Mouse (Mus musculus) heart, postnatal 10 days (tissue): Measurements from ENCODE around the gene Ptgis. TPM values are rescaled to one million over a fixed set of nuclear protein-coding genes. Genes with fewer than 3 reads are reported as not detected.
A peak's percentile ranks its signal among the peaks of the same experiment; 100 is the strongest.

Experiments
- DNase-seq, 2 experiments: peaks; one replicate each; pipeline ENCODE4 v3.0.0; 2021
- intact Hi-C: fragments of 180-260 bp; cut with DNase I; formaldehyde crosslinking; loops from one replicate; pipeline ENCODE4 v1.15.1; 2025
- total RNA-seq, 2 experiments: library from RNA; stranded (reverse); gene quantifications; 2 replicates each; pipeline ENCODE4 v1.2.3; 2021

Gene Ptgis
- total RNA-seq, 2 experiments from 2014 or later = 35.8 to 39.7 TPM

DNA sequence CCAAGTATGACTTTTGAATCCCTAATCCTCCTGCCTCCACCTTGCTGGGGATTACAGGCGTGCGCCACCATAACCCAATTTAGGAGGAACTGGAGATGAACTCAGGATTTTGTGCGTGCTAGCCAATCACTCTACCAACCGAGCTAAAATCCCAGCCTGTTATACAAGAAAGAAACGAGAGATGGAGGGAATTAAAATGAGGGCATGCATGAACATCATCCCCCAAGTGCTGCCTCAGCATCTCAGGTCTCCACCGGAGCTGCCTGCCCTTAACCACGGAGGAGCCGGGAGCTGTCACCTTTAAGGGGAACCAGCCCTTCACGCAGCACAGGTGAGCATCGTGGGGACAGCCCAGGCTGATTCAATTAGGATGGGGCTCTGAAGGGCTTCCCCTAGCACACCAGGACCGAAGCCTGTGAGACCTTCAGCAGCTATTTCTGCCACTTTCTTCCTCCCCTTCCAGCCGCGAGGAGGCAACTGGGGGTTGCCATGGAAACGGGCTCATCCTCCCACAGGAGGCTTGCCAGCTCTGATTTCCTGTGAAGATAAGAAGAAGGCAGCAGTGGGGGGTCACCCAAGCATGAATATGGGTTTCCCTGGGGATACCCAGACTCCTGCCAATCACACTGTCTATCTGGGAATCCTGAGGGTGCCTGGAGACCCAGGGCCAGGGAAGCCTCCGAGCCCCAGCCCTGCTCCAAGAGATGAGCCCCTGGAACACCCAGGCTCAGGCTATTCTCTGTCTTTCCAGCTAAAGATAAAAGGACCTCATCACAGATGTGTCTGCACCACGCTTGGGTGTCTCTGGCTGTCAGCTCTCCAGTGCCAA lies 38.7 kb downstream of the Ptgis start:
- DNase-seq = no peak
- intact Hi-C loops = no loop called here

DNA sequence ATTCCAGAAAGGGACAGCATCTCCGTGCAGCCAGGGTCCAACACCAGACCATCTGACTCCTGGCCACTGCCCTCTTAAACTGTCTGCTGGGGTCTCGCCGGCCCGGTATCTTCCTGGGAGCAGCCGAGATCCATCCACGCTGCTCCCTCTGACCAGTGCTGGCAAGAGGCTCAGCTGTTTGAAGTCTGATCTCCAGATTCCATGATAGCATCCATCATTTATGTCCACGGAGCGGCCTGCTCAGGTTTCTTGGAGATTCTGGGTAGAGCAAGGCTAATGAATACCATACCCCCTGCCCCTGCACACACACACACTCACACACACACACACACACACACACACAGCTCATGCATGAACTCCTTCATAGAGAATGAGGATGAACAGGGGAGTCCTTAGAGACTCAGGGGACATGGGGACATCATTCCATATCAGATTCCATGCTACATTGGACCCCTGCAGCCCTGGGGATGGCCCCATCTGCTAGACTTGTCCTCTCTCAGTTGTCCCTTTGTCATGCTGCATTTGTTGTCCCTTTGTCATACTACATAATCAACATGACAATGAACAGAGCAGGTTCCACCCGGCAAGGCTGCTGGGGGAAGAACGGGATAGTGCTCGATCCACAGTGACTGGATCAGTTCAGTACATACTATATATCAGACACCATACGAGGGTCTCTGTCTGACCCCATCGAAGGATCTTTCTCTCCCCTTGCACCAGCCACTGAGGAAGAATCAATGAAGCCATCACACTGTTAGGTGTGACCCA lies 41.6 kb downstream of the Ptgis start:
- DNase-seq = peak in 1 of 2 experiments; percentile 7
- intact Hi-C loops = no loop called here

DNA sequence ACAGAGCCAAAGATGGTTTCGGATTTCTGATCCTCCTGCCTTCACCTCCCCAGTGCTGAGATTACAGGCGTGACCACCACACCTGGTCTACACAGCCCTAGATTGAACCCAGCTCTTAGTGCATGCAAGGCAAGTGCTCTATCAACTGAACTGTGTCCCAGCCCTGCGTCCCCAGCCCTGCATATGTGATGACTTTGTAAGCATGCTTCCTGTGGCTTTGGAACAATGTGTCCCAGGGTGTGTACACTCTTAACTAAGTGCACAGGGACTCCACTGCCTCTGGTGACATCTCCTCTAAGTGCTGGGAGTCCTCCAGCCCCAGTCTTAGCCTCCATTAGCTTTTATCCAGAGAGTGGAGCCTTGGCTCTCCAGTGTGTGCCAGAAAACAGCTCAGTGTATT lies 47.0 kb downstream of the Ptgis start:
- intact Hi-C loops = no loop called here
- peak in 1 of 2 experiments; percentile 9 for DNase-seq

DNA sequence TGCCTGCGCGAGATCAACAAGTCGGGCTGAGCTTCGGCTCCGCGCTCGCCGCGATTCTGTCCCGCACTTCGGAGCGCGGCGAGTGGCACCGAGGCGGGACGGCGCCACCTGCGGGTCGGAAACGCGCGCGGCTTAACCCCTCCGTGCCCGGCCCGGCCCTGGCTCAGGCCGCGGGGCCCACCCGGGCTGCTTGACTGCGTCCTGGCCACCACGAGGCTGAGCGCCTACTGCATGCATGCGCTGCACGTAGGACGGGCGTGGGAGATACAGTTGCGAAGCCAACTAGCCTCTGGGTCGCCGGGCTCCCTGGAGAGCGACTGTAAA lies 50.4 kb downstream of the Ptgis start, which contains the start of gene Kcnb1:
Gene Kcnb1 (minus strand): TSS at position 80 of the 324 bp plus-strand sequence.
- intact Hi-C loops = loop anchor here (1.0 to 2.0 kb wide), 2 partner anchors 78 to 117 kb away; no protein-coding TSS in a partner anchor
- DNase-seq = peak; percentile 87 to 89

DNA sequence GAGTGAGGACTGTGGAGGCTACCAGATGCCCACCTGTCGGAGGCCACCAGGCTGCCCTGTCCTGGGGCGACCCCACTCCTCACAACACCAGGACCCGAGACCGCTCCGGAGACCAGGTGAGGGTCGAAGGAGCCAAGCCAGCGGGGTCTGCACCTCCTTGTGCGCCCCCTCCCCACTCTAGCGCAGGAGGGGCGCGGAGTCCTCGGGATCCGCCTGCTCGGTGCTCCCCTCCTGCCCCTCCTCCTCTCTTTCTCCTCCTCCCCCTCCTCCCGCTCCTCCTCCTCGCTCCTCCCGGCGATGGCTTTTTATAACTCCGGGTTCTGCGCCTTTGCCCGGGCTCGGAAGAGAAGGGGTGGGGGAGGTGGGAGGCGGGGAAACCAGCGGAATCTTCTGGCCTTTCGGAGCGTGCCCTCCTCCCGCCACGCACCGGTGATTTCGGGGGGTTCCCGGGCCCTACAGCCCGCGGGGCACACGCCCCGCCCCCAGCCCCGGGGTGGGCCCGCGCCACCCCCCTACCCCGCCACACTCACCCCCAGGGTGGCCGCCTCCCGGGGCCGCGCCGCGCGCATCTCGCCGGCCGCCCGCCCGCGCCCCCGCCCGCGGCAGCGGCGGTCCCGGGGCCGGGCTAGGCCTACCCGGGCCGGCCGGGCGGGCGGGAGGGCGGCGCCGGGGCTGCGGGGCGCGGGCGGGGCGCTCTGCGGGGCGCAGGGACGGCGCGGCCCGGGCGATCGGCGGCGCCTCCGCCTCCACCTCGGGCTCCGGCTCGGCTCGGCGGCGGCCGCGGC lies 50.9 kb downstream of the Ptgis start:
- DNase-seq = peak; percentile 63 to 71
- intact Hi-C loops = loop anchor here (1.0 to 2.0 kb wide), 2 partner anchors 77 to 117 kb away; no protein-coding TSS in a partner anchor

DNA sequence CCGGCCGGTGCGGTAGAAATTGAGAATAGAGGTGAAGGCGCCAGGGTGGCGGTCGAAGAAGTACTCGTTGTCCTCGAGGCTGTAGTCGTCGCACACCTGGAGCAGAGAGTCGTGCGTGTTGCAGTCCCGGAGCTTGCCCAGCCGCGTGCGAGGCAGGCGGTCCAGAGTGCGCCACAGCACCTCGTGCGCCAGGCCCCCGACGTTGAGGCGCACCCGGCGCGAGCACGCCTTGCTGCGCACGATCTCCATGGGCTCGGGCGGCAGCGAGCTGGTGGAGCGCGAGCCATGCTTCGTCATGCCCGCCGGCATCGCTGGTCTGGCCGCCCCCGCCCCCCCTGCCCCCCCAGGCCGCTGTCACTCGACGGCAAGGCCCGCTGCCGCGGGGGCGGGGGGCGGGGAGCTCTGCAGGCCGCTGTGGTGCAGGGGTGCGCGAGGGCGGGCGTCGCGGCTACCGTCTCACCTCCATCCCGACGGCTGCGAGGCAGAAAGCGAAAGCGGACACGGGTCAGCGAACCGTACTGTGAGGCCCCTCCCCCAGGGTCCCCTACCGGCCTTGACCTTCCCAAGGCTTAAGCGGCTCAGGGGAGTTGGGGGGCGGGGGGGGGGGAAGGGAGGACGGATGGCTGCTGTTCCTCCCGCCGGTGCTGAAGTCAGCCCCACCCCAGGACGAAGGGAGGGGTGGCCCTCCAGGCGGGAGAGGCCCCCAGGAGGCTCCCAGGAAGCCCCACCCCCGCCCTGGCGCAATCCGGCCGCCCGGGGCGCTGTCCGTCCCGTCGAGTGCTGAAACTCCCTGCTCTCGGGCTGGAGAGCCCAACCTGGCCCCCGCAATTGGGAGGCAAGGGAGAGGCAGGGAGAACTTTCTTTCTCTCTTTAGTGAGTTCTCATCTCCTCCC lies 51.8 kb downstream of the Ptgis start:
- intact Hi-C loops = no loop called here
- peak; percentile 93 to 94 for DNase-seq

DNA sequence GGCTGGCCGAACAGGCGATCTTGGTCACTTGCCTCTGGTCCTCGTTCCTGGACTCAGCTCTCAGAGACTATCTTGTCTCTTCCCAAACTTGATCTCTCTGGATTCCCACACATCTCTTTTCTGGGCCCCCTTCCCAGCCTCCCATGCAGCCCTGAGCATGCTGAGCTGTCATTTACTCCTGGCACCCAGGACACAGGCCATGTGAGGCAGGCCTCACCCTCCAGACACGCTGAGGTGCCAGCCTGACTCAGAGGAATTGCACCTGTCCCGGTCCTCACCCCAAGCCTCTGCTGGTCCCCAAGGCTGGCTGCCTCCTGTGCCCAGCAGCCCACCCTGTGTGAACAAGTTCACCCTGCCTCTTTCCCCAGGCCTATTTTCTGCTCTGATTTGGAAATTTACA lies 53.3 kb downstream of the Ptgis start:
- no peak for DNase-seq
- intact Hi-C loops = no loop called here

DNA sequence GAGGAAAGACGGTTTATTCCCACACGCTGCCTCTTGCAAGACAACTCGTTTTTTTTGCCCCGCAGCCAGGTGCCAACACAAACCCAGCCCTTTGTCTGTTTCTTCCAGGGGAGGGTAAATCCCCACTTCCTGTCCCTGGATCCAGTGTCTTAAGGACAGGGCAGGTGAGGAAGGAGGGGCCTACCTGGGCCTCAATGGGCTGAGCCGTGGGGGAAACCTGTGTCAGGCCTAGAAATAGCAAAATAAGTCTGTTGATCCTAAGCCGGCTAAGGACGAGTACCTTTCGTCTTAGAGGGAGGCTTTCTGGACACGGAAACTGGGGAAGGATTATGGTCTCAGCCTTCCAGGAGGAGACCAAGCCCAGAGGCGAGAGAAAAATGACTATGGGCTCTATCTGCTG lies 53.9 kb downstream of the Ptgis start:
- no peak for DNase-seq
- intact Hi-C loops = no loop called here

DNA sequence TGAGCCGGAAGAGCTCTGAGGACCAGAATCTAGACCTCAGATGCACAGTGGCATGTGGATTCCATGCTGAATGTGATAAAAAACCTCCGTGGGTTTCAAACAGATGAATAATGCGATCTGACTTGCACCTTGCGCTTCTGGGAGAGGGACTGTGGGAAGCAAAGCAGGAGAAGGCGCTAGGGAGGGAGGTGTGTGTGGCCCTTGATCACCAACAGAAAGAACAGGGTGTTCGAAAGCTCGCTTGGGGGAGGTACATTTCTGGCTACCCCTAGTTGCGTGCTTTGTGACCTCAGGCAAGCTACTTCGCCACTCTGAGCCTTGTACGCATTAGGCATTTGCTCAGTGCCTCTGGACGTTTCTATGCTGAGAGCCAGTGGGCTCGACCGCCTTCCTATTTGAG lies 54.4 kb downstream of the Ptgis start:
- intact Hi-C loops = no loop called here

DNA sequence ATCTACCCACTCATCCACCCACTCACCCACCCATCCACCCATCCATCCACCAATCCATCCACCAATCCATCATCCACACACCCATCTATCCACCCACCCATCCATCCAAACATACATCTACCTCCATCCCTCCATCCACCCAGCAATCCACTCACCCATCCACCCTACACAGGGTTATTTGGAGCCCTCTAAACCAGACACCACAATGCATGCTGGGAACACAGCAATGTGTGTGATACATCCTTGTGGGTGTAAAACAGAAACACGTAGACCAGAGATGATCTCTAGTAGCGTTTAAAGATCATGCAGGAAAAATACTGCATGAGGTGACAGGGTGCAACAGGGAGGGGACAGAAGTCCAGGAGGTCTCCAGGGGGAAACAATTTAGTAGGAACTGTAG lies 55.0 kb downstream of the Ptgis start:
- intact Hi-C loops = no loop called here
- no peak for DNase-seq

More for the DNA sequence above, 54.4 kb downstream of the Ptgis start:
- no peak for DNase-seq

DNA sequence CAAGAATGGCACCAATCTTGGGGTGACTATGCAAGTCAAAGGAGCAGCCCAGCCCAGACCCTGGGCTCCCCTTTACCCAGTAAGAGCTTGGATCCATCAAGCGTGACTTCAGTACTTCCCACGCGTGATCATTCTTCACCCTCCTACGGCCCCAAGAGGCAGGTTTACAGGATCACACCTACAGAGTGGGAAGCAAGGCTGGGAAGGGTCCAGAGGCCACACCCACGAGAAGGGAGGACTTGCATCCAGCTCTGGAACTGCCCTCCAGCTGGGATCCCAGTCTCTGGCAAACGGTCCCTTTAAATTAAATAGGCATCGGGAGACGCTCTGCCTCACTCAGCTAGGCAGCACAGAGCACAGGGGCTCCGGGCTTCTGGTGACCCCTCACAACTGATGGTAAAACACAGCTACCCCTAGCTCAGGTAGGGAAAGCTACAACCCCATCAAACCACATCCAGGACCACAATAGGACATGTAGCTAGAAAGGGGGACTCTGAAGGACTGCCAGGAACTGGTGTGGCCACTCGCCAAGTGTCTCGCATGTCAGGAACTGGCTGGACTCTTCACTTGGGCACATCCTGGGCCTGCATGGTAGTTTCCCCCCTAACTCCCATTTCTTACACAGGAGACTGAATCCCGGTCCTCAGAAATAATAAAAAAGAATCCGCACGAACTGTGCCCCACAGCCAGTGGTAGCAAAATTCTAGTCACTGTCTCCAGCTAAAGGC lies 58.6 kb downstream of the Ptgis start:
- no peak for DNase-seq
- intact Hi-C loops = no loop called here

DNA sequence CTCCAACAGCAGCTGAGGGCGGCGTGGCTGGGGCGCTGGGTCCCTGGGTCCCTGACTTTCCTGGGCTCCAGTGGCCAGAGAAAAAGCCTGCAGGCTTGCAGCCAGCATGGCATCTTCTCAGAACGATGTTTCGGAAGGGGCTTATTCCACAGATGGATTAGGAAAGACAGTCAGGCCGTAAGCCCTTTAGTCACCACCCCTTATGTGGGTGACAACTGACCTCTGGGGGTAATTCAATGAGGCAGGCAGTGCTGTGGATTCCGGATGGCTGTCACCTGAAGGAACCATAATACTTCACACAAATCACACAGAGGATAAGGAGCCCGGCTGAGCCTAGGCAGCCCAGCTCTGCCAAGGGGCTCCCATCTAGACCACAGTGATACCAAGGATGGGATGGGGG lies 59.3 kb downstream of the Ptgis start:
- no peak for DNase-seq
- intact Hi-C loops = no loop called here

DNA sequence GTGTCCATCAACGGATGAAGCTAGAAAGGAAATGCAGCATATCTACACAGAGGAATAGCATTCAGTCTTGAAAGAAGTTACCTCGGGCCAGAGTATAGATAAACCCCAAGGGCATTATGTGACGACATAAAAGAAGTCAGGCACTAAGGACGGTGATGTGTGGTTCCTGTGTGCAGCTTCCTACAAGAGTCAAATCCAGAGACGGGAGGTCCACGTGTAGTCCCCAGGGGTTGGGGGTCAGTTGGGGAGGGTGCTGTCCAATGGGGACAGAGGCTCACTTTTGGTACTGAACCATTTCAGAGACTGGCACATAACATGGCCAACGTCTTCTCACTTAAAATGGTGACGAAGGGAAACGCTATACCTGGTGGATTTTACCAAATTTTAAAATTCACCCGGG lies 61.1 kb downstream of the Ptgis start:
- intact Hi-C loops = no loop called here
- DNase-seq = no peak

DNA sequence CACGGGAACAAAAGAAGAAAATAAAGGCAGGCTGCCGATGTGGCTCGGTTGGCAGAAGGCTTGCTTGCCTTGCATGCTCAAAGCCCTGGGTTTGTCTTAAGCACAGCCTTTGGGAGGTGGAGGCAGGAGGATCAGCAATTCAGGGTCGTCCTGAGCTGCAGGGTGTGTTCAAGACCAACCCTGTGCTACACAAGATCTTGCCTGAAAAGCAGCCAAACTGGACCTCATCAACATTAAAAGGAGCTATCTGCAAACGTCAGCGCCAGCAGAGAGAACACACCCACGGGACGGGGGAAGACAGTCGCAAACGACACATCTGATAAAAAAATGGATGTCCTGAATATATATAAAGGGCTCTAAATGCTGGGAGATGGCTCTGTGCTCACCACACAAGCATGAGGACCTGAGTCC lies 63.2 kb downstream of the Ptgis start:
- no peak for DNase-seq
- intact Hi-C loops = no loop called here

DNA sequence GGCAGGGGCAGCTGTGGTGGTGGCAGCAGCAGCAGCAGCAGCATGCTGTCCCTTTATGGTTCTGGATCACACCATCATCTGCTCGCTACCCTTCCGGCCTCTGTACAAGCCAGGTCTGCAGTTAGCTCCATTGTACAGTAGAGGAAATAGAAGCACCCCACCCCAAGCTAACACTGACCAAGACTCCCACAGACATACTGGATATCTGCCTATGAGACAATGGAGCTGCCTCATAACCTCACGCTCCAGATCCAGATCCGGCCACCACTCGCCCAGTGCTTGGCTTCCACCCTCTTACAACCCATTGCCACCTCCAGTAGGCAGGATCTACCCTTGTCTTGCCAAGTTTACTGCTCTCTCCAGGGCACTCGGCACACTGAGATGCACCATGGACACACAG lies 65.1 kb downstream of the Ptgis start:
- DNase-seq = no peak
- intact Hi-C loops = no loop called here

DNA sequence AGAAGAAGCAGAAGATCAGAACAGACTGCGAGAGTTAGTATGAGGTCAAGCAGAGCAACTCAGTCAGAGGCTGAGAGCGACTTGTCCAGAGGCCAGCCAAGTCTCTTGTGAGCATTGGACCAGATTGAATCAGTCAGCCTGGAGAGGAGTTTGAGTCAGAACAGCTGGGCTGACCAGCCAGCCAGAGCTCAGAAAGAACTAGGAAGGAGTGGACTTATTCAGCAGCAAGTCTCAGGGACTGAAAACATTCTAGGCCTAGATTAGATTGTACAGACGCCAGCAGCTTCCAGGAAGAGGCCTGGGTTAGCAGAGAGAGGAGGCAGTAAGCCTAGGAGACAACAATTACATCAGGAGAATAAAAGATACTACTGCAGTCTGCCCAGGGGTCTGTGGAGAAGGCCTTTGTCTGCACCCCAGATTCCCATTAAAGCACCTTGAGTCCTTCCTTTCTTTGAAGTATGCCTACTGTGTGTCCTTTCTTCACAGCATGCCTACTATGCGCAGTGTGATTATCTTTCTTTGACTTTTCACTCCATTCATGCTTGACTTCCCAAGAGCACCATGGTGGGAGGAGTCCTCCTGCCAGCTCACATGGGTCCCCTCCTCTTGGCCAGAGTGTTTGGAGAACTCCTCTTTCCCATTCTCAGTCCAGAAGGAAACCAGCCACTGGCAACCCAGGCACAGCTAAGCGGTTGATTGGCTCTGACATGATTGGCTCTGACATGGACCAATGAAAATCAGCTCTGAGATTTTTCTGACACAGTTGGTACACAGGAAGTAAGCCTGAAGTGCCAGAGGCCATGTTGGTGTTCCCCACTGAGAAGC lies 67.1 kb downstream of the Ptgis start:
- DNase-seq = peak; percentile 81 to 83
- intact Hi-C loops = no loop called here

DNA sequence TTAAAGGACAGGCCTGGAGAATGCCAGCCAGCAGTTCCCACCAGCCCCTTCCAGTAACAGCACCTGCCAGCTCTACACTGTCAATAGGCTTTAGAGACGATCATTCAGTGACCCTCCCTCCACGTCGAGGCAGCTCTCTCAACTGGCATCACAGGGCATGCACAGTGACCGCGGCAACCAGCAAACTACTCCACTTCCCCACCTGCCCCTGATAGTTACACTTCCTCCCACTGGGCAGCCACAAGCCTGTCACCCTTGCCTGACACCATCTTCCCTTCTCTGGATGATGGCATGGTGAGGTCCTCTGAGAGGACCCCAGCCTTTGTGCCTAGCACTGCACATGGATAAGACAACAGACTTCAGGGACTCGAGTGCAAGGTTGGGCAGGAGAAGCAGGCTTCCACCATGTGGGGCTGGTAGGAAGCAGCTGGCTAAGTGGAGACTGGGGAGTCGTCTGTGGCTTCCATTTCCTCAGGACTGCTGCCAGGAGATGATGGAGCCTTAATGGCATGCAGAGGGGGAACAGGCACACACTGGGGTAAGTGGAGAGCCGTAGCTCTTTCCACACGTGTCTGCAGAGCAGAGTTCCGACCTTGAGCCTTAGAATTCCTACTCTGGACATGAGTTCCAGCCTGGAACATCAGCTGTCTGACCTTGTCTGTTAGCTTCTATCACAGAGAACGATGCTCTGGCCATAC lies 72.7 kb downstream of the Ptgis start:
- intact Hi-C loops = no loop called here
- peak; percentile 78 to 83 for DNase-seq

DNA sequence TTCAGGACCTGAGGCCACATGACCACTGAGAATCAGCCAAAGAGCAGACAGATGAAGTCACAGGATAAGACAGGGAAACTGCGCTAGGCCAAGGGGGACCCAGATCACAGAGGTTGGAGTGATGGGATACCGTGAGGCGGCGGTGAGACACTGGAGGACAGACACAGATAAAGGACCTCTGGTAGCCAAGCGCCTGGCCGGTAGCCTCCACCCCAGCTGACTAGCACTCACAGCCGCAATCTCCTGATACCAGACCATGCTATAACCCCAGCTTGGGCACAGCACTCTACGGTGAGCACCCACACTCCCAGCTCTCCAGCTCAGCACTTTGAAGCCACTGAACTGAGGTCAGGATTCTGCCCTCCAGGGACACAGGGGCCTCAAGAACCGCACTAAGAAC lies 76.8 kb downstream of the Ptgis start:
- no peak for DNase-seq
- intact Hi-C loops = no loop called here
